Mouse (Mus musculus) C2C12 (cell line): ENCODE results near the gene Reep6. TPM values are rescaled to one million over a fixed set of nuclear protein-coding genes. Genes with fewer than 3 reads are reported as not detected.

Experiments
- H3K27me3 ChIP-seq: one replicate; pipeline ENCODE4 v1.6.1; 2011; ENCODE audit not compliant: control insufficient read depth, insufficient read depth, insufficient read length
- H3K36me3 ChIP-seq: one replicate; pipeline ENCODE4 v1.6.1; 2011; ENCODE audit not compliant: control insufficient read depth, insufficient read depth
- H3K4me3 ChIP-seq: one replicate; pipeline ENCODE4 v1.5.1; 2011; ENCODE audit warnings: mild to moderate bottlenecking, control low read depth; ENCODE audit not compliant: poor library complexity, insufficient read depth, severe bottlenecking
- H3K79me2 ChIP-seq: one replicate; pipeline ENCODE4 v1.6.1; 2011; ENCODE audit not compliant: control insufficient read depth, insufficient read depth
- H3K79me3 ChIP-seq: one replicate; pipeline ENCODE4 v1.6.1; 2011; ENCODE audit warnings: low read depth, control low read depth
- H3ac ChIP-seq: one replicate; pipeline ENCODE3; 2011; ENCODE audit warnings: low read depth; ENCODE audit not compliant: control insufficient read depth, insufficient read length
- CEBPB ChIP-seq: IDR thresholded peaks from one replicate; pipeline ENCODE4 v1.6.1; 2011; ENCODE audit warnings: low read depth, mild to moderate bottlenecking, control low read depth, moderate library complexity
- CTCF ChIP-seq: IDR thresholded peaks from one replicate; pipeline ENCODE4 v1.5.1; 2011; ENCODE audit not compliant: control insufficient read depth, insufficient read depth, insufficient read length
- FOSL1 ChIP-seq: IDR thresholded peaks from one replicate; pipeline ENCODE4 v1.8.0; 2011; ENCODE audit warnings: mild to moderate bottlenecking, low read length; ENCODE audit not compliant: poor library complexity, insufficient read depth, severe bottlenecking
- MAX ChIP-seq: IDR thresholded peaks from one replicate; pipeline ENCODE4 v1.6.1; 2011; ENCODE audit warnings: mild to moderate bottlenecking, control low read depth
- MYOD1 ChIP-seq: IDR thresholded peaks from one replicate; pipeline ENCODE4 v1.6.1; 2011; ENCODE audit warnings: low read depth; ENCODE audit not compliant: control insufficient read depth, insufficient read length
- MYOG ChIP-seq: IDR thresholded peaks from one replicate; pipeline ENCODE4 v1.6.1; 2011; ENCODE audit not compliant: control insufficient read depth, insufficient read length; ENCODE audit errors: extremely low read depth
- USF1 ChIP-seq: IDR thresholded peaks from one replicate; pipeline ENCODE4 v1.6.1; 2011; ENCODE audit warnings: low read depth, mild to moderate bottlenecking, control low read depth, moderate library complexity
- polyA plus RNA-seq: library from polyadenylated mRNA; unstranded; fragments of >200 nt; fragmentation: generic; extraction: Trizol; gene quantifications from one replicate; pipeline ENCODE4 v1.2.1, GENCODE M21; 2012; ENCODE audit warnings: missing spikeins

Reep6 gene
- polyA plus RNA-seq, 1 experiment = 5.9 TPM

- no peak for TF ChIP-seq FOSL1
- no peak for TF ChIP-seq CTCF
- TF ChIP-seq USF1 = no peak
- no peak for TF ChIP-seq MYOD1
- no peak for TF ChIP-seq CEBPB
- no peak for TF ChIP-seq MYOG
- no peak for TF ChIP-seq MAX
- Histone ChIP-seq H3K79me3 (peaks cover 17% of the 10 kb centered on the region), H3K27me3 (peaks cover 22% of the 10 kb centered on the region), H3K79me2 (peaks cover 31% of the 10 kb centered on the region), H3K4me3 (no peak overlapping the region), H3ac (peak overlapping the region; percentile 85), H3K36me3 (peaks cover 29% of the 10 kb centered on the region)
These were observed 34.9 kb upstream of the Reep6 start for GRCm38 (mm10) chr10:80294788-80295303.

- peaks cover 17% of the 10 kb centered on the region for H3K79me3 ChIP-seq
- H3ac ChIP-seq = peak within 1 kb of the TSS; percentile 85
- no peak within 1 kb of the TSS for H3K4me3 ChIP-seq
- TF ChIP-seq MYOG (no peak), CEBPB (no peak), FOSL1 (no peak), MYOD1 (peak; percentile 13), MAX (no peak), USF1 (no peak), CTCF (peak; percentile 79)
- H3K36me3 ChIP-seq = peaks cover 29% of the 10 kb centered on the region
- H3K79me2 ChIP-seq = peaks cover 31% of the 10 kb centered on the region
- H3K27me3 ChIP-seq = peaks cover 31% of the 10 kb centered on the region
These were observed 33.9 kb upstream of the Reep6 start, which contains the start of gene Apc2 for GRCm38 (mm10) chr10:80295618-80296425. Gene Apc2 (plus strand): TSS chr10:80295977.

GRCm38 (mm10) chr10:80296824-80297223, 32.9 kb upstream of the Reep6 start:
- TF ChIP-seq FOSL1 (no peak), MYOD1 (no peak), CEBPB (no peak), MYOG (no peak), MAX (no peak), CTCF (no peak), USF1 (no peak)
- H3K79me3 ChIP-seq = peaks cover 17% of the 10 kb centered on the region
- H3K27me3 ChIP-seq = peaks cover 31% of the 10 kb centered on the region
- no peak overlapping the region for H3ac ChIP-seq
- no peak overlapping the region for H3K4me3 ChIP-seq
- peaks cover 31% of the 10 kb centered on the region for H3K79me2 ChIP-seq
- peaks cover 29% of the 10 kb centered on the region for H3K36me3 ChIP-seq

DNA sequence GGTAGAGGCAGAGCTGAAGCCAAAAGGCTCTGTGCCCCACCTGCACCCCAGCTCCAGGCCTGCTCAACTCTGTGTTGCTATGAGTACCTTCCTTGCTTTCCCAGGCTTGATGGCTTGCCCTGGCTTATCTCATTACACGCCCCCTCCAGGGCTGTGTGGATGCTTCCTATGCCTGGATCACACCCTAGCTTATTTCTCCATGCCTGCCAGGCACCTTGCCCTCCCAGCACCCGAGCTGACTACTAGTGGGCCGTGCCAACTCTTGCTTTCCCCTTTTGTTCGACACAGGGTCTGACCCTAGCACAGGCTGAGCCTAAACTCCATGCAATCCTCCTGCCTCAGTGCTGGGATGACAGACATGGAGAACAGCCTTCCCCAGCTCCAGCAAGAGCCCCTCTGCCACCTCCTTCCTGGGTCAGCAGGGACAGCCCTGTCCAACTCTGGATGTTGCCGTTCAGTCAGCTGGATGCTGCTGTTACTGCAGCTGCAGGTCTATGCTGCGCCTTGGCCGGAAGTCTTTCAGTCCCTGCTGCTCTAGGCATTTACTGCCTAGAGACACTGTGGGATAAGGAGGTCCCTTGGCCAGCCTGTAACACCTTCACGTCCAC, 32.1 kb upstream of the Reep6 start:
- TF ChIP-seq MAX (no peak), MYOD1 (no peak), FOSL1 (no peak), USF1 (no peak), MYOG (no peak), CTCF (no peak), CEBPB (no peak)
- Histone ChIP-seq H3ac (no peak overlapping the region), H3K79me3 (peaks cover 15% of the 10 kb centered on the region), H3K79me2 (peaks cover 26% of the 10 kb centered on the region), H3K27me3 (peaks cover 31% of the 10 kb centered on the region), H3K4me3 (no peak overlapping the region), H3K36me3 (peaks cover 29% of the 10 kb centered on the region)

GRCm38 (mm10) chr10:80298571-80299281, 31.0 kb upstream of the Reep6 start:
- peaks cover 18% of the 10 kb centered on the region for H3K36me3 ChIP-seq
- no peak for TF ChIP-seq MAX
- TF ChIP-seq FOSL1 = no peak
- TF ChIP-seq MYOD1 = no peak
- TF ChIP-seq CTCF = no peak
- TF ChIP-seq USF1 = no peak
- TF ChIP-seq CEBPB = no peak
- H3K4me3 ChIP-seq = no peak overlapping the region
- peaks cover 31% of the 10 kb centered on the region for H3K27me3 ChIP-seq
- H3ac ChIP-seq = no peak overlapping the region
- H3K79me3 ChIP-seq = peaks cover 4% of the 10 kb centered on the region
- H3K79me2 ChIP-seq = peaks cover 15% of the 10 kb centered on the region
